In genomic region chr10:127165354-127165653, GRCm38 (mm10) we compare ENCODE assay signal across 8 mouse cellular contexts. TPM values are rescaled to one million over a fixed set of nuclear protein-coding genes. Genes with fewer than 3 reads are reported as not detected.
DNase-seq lines count a peak whose midpoint lies in the region; ATAC-seq and TF ChIP-seq lines count a peak whose summit lies in the region.

No protein-coding gene starts in this region.

- peak overlapping the region; percentile 100 for H3K4me2 ChIP-seq in embryonic facial prominence, embryonic 14.5 days (ENCODE audit: low read depth, low read length)
- H3K4me2 ChIP-seq in intestine, embryonic 14.5 days (ENCODE audit: low read length) = peak overlapping the region; percentile 100
- H3K4me2 ChIP-seq in neural tube, embryonic 11.5 days (ENCODE audit: low read depth) = peak overlapping the region; percentile 97

- H3K4me1 ChIP-seq in liver, adult 2 months (ENCODE audit: control insufficient read depth, insufficient read depth, low read length) = peaks cover 17% of the 10 kb centered on the region
- peaks cover 11% of the 10 kb centered on the region for H3K4me1 ChIP-seq in embryonic facial prominence, embryonic 14.5 days (ENCODE audit: control insufficient read depth, insufficient read depth, low read length)
- peaks cover 14% of the 10 kb centered on the region for H3K4me1 ChIP-seq in intestine, embryonic 14.5 days (replicated peaks; ENCODE audit: control insufficient read depth, insufficient read depth, low read length)
- H3K4me1 ChIP-seq in neural tube, embryonic 11.5 days (ENCODE audit: control insufficient read depth, insufficient read depth, low read length) = peaks cover 5% of the 10 kb centered on the region; the same call in 1 of the 2 replicates

- no peak for TF ChIP-seq POLR2A in liver, adult 2 months (IDR thresholded peaks at IDR 0.05; ENCODE audit: extremely low read depth, insufficient read depth, low read length)

- peak overlapping the region; percentile 84 for H3K4me3 ChIP-seq in liver, adult 2 months (ENCODE audit: insufficient read depth, low read depth, low read length)
- H3K4me3 ChIP-seq in embryonic facial prominence, embryonic 14.5 days (ENCODE audit: low read depth, low read length) = peak overlapping the region; percentile 66
- H3K4me3 ChIP-seq in intestine, embryonic 14.5 days (ENCODE audit: low read depth, low read length) = peak overlapping the region; percentile 62
- H3K4me3 ChIP-seq in neural tube, embryonic 11.5 days (ENCODE audit: low read depth, low read length) = peak overlapping the region; percentile 58

- H3K27ac ChIP-seq in liver, adult 2 months (replicated peaks; ENCODE audit: insufficient read depth, low read depth, low read length) = peak overlapping the region; percentile 98
- H3K27ac ChIP-seq in embryonic facial prominence, embryonic 14.5 days (replicated peaks; ENCODE audit: low read depth, low read length) = no peak overlapping the region
- H3K27ac ChIP-seq in intestine, embryonic 14.5 days (ENCODE audit: low read depth) = peak overlapping the region; percentile 70
- H3K27ac ChIP-seq in neural tube, embryonic 11.5 days (ENCODE audit: low read depth, low read length) = 0 out of 2 replicates have a peak overlapping the region, but pooled peaks have one; percentile 15

- under 1% methylated on average over 42 of the region's 42 CpGs for WGBS in liver, adult 2 months
- 3% methylated on average over 7 of the region's 42 CpGs for WGBS in embryonic facial prominence, embryonic 14.5 days
- 0% methylated on average over 41 of the region's 42 CpGs for WGBS in intestine, embryonic 14.5 days
- 0% methylated on average over 37 of the region's 42 CpGs for WGBS in neural tube, embryonic 11.5 days

- no peak for TF ChIP-seq CTCF in liver, adult 2 months (IDR thresholded peaks at IDR 0.05; ENCODE audit: low read depth, low read length)

- H3K79me2 ChIP-seq in liver, adult 2 months (ENCODE audit: control insufficient read depth, insufficient read depth, low read length) = peaks cover 10% of the 10 kb centered on the region; the same call in 1 of the 2 replicates

- no peaks in the 10 kb centered on the region for H3K27me3 ChIP-seq in liver, adult 2 months (ENCODE audit: control insufficient read depth, insufficient read depth, low read length)
- peaks cover 54% of the 10 kb centered on the region for H3K27me3 ChIP-seq in embryonic facial prominence, embryonic 14.5 days (replicated peaks; ENCODE audit: control insufficient read depth, insufficient read depth, low read length)
- H3K27me3 ChIP-seq in intestine, embryonic 14.5 days (replicated peaks; ENCODE audit: control insufficient read depth, insufficient read depth, low read length) = peaks cover 46% of the 10 kb centered on the region
- H3K27me3 ChIP-seq in neural tube, embryonic 11.5 days (ENCODE audit: control insufficient read depth, insufficient read depth, low read length) = peaks cover 41% of the 10 kb centered on the region

- H3K9ac ChIP-seq in liver, adult 2 months (ENCODE audit: low read depth, low read length) = peak overlapping the region; percentile 95
- peak overlapping the region; percentile 79 for H3K9ac ChIP-seq in embryonic facial prominence, embryonic 14.5 days (ENCODE audit: low read depth, low read length)
- H3K9ac ChIP-seq in intestine, embryonic 14.5 days (ENCODE audit: low read length) = peak overlapping the region; percentile 81
- H3K9ac ChIP-seq in neural tube, embryonic 11.5 days (ENCODE audit: low read length) = peak overlapping the region; percentile 67

- DNase-seq in liver, adult 2 months (ENCODE audit: extremely low read depth, low read depth, low spot score) = peak; percentile 37
- no peak for DNase-seq in liver
- DNase-seq in embryonic facial prominence, embryonic 14.5 days (ENCODE audit: low spot score) = no peak
- DNase-seq in intestine, embryonic 14.5 days (ENCODE audit: low spot score) = no peak
- DNase-seq in neural tube, embryonic 11.5 days (ENCODE audit: low spot score) = no peak
- no peak for DNase-seq in left cerebral cortex, adult 11 months (ENCODE audit: low spot score)
- no peak for DNase-seq in left cerebral cortex, postnatal 36 days (ENCODE audit: low spot score in 2 of 2)
- DNase-seq in frontal cortex, postnatal 25 days (ENCODE audit: low spot score in 2 of 2) = no peak

- intact Hi-C loops in left cerebral cortex, postnatal 36 days (cut with DNase I) = loop anchor here (2.0 to 5.0 kb wide), 2 partner anchors 43 to 88 kb away; partner anchors contain the start of gene Agap2

- ATAC-seq in embryonic facial prominence, embryonic 14.5 days (ENCODE audit: low read depth) = peak; percentile 22
- peak; percentile 32; the same call in 1 of the 2 replicates for ATAC-seq in intestine, embryonic 14.5 days (replicated peaks; ENCODE audit: low FRiP score, low TSS enrichment, low read depth)
- ATAC-seq in neural tube, embryonic 11.5 days (ENCODE audit: insufficient read depth, low FRiP score, low TSS enrichment) = peak; percentile 51

- no peaks in the 10 kb centered on the region for H3K9me3 ChIP-seq in embryonic facial prominence, embryonic 14.5 days (ENCODE audit: control insufficient read depth, low read length)
- no peaks in the 10 kb centered on the region for H3K9me3 ChIP-seq in intestine, embryonic 14.5 days (ENCODE audit: control insufficient read depth, low read length)
- no peaks in the 10 kb centered on the region for H3K9me3 ChIP-seq in neural tube, embryonic 11.5 days (ENCODE audit: control insufficient read depth, low read length)

- H3K36me3 ChIP-seq in liver, adult 2 months (ENCODE audit: control insufficient read depth, insufficient read depth, low read length) = 0 out of 2 replicates have a peak, but pooled peaks cover 2% of the 10 kb centered on the region
- no peaks in the 10 kb centered on the region for H3K36me3 ChIP-seq in embryonic facial prominence, embryonic 14.5 days (ENCODE audit: control insufficient read depth, insufficient read depth, low read length)
- H3K36me3 ChIP-seq in intestine, embryonic 14.5 days (ENCODE audit: control insufficient read depth, insufficient read depth, low read length) = 0 out of 2 replicates have a peak, but pooled peaks cover 4% of the 10 kb centered on the region
- no peaks in the 10 kb centered on the region for H3K36me3 ChIP-seq in neural tube, embryonic 11.5 days (ENCODE audit: control insufficient read depth, insufficient read depth, low read length)

RNA-seq across cellular contexts. Expression of gene B4galnt1, which starts 0.3 kb away (rescaled TPM):
- 21.9 and 36.3 TPM in 2 replicates for total RNA-seq in liver, adult 2 months (2014; rRNA removed)
- polyA plus RNA-seq in liver, adult 2 months (2012; rRNA removed) = 85.0 and 89.8 TPM in 2 replicates
- 9.0 and 9.8 TPM in 2 replicates for polyA plus RNA-seq in embryonic facial prominence, embryonic 14.5 days (2014; fragmentation: Nextera tagmentation; extraction: Ambion mirVana)
- polyA plus RNA-seq in intestine, embryonic 14.5 days (2014; fragmentation: Nextera tagmentation; extraction: Ambion mirVana) = 54.3 and 66.0 TPM in 2 replicates
- 17.3 and 19.9 TPM in 2 replicates for polyA plus RNA-seq in neural tube, embryonic 11.5 days (2014; fragmentation: Nextera tagmentation; extraction: Ambion mirVana)
- total RNA-seq in left cerebral cortex, postnatal 36 days (2021) = 100 to 1,000 TPM; 116 to 122 TPM

RNA-seq across cellular contexts. Expression of gene Slc26a10, which starts 15.1 kb away (rescaled TPM):
- 1.3 and 3.1 TPM in 2 replicates for total RNA-seq in liver, adult 2 months (2014; rRNA removed)
- 4.1 and 5.8 TPM in 2 replicates for polyA plus RNA-seq in liver, adult 2 months (2012; rRNA removed)
- 0.86 and 1.7 TPM in 2 replicates for polyA plus RNA-seq in embryonic facial prominence, embryonic 14.5 days (2014; fragmentation: Nextera tagmentation; extraction: Ambion mirVana)
- polyA plus RNA-seq in intestine, embryonic 14.5 days (2014; fragmentation: Nextera tagmentation; extraction: Ambion mirVana) = 0.93 and 1.3 TPM in 2 replicates
- 0.36 and 0.89 TPM in 2 replicates for polyA plus RNA-seq in neural tube, embryonic 11.5 days (2014; fragmentation: Nextera tagmentation; extraction: Ambion mirVana)
- total RNA-seq in left cerebral cortex, postnatal 36 days (2021) = 1 to 10 TPM; 1.8 to 4.4 TPM

RNA-seq across cellular contexts. Expression of gene Arhgef25, which starts 24.6 kb away (rescaled TPM):
- total RNA-seq in liver, adult 2 months (2014; rRNA removed) = 0.83 and 0.87 TPM in 2 replicates
- 0.91 and 1.4 TPM in 2 replicates for polyA plus RNA-seq in liver, adult 2 months (2012; rRNA removed)
- 76.7 and 87.7 TPM in 2 replicates for polyA plus RNA-seq in embryonic facial prominence, embryonic 14.5 days (2014; fragmentation: Nextera tagmentation; extraction: Ambion mirVana)
- polyA plus RNA-seq in intestine, embryonic 14.5 days (2014; fragmentation: Nextera tagmentation; extraction: Ambion mirVana) = 49.0 and 57.7 TPM in 2 replicates
- polyA plus RNA-seq in neural tube, embryonic 11.5 days (2014; fragmentation: Nextera tagmentation; extraction: Ambion mirVana) = 31.7 and 31.8 TPM in 2 replicates
- total RNA-seq in left cerebral cortex, postnatal 36 days (2021) = 100 to 1,000 TPM; 173 to 176 TPM

RNA-seq across cellular contexts. Expression of gene Dtx3, which starts 30.2 kb away (rescaled TPM):
- total RNA-seq in liver, adult 2 months (2014; rRNA removed) = 1.5 and 1.8 TPM in 2 replicates
- polyA plus RNA-seq in liver, adult 2 months (2012; rRNA removed) = 5.2 and 10.0 TPM in 2 replicates
- polyA plus RNA-seq in embryonic facial prominence, embryonic 14.5 days (2014; fragmentation: Nextera tagmentation; extraction: Ambion mirVana) = 112 and 120 TPM in 2 replicates
- 95.8 and 101 TPM in 2 replicates for polyA plus RNA-seq in intestine, embryonic 14.5 days (2014; fragmentation: Nextera tagmentation; extraction: Ambion mirVana)
- polyA plus RNA-seq in neural tube, embryonic 11.5 days (2014; fragmentation: Nextera tagmentation; extraction: Ambion mirVana) = 138 and 148 TPM in 2 replicates
- 100 to 1,000 TPM; 195 to 221 TPM for total RNA-seq in left cerebral cortex, postnatal 36 days (2021)

RNA-seq across cellular contexts. Expression of gene Os9, which starts 44.4 kb away (rescaled TPM):
- 130 TPM in 2 replicates for total RNA-seq in liver, adult 2 months (2014; rRNA removed)
- polyA plus RNA-seq in liver, adult 2 months (2012; rRNA removed) = 128 and 130 TPM in 2 replicates
- polyA plus RNA-seq in embryonic facial prominence, embryonic 14.5 days (2014; fragmentation: Nextera tagmentation; extraction: Ambion mirVana) = 59.3 and 62.9 TPM in 2 replicates
- polyA plus RNA-seq in intestine, embryonic 14.5 days (2014; fragmentation: Nextera tagmentation; extraction: Ambion mirVana) = 47.6 and 51.6 TPM in 2 replicates
- 56.2 and 68.9 TPM in 2 replicates for polyA plus RNA-seq in neural tube, embryonic 11.5 days (2014; fragmentation: Nextera tagmentation; extraction: Ambion mirVana)
- total RNA-seq in left cerebral cortex, postnatal 36 days (2021) = 100 to 1,000 TPM; 118 to 119 TPM

Comparison
In these comparisons a context has a peak if more than half of its experiments do, and no peak if none do; other contexts are left out.
1. RNA of gene Arhgef25, which starts 24.6 kb away (polyA plus RNA-seq): 76.7 to 87.7 TPM in embryonic facial prominence, embryonic 14.5 days, 49.0 to 57.7 TPM in intestine, embryonic 14.5 days and 31.7 to 31.8 TPM in neural tube, embryonic 11.5 days; 0.91 to 1.4 TPM in liver, adult 2 months; every median in the first group is over 10 times any median in the second.
2. Peak in every context shown above with its lines, with median percentiles within 50 percentile points of each other: H3K4me3 ChIP-seq, H3K9ac ChIP-seq, ATAC-seq and H3K4me2 ChIP-seq.